Mouse (Mus musculus) midbrain, embryonic 10.5 days (tissue): ENCODE results near the gene Cpsf2. TPM values are rescaled to one million over a fixed set of nuclear protein-coding genes. Genes with fewer than 3 reads are reported as not detected.

Experiments
- DNase-seq: peaks from one replicate; pipeline ENCODE4 v3.0.0-alpha.2; 2017; ENCODE audit warnings: low spot score
- H3K27ac ChIP-seq: fragments of 300-500 bp; sonication (generic); replicated peaks from 2 replicates; pipeline ENCODE4 v1.5.1; 2016; ENCODE audit warnings: mild to moderate bottlenecking
- H3K27me3 ChIP-seq: fragments of 300-500 bp; sonication (generic); 2 replicates; pipeline ENCODE4 v1.6.1; 2016; ENCODE audit warnings: low read depth, mild to moderate bottlenecking; ENCODE audit not compliant: poor library complexity, severe bottlenecking
- H3K36me3 ChIP-seq: fragments of 300-500 bp; sonication (generic); 2 replicates; pipeline ENCODE4 v1.6.1; 2016; ENCODE audit warnings: mild to moderate bottlenecking, moderate library complexity
- H3K4me1 ChIP-seq: fragments of 300-500 bp; sonication (generic); 2 replicates; pipeline ENCODE4 v1.6.1; 2016
- H3K4me3 ChIP-seq: fragments of 300-500 bp; sonication (generic); 2 replicates; pipeline ENCODE4 v1.5.1; 2016; ENCODE audit warnings: mild to moderate bottlenecking, moderate library complexity
- H3K9me3 ChIP-seq: fragments of 300-500 bp; sonication (generic); replicated peaks from 2 replicates; pipeline ENCODE4 v1.6.1; 2016; ENCODE audit warnings: mild to moderate bottlenecking
- WGBS: fragments of 180-500 bp; shearing (Covaris S2); methylation state at CpG from one replicate; pipeline ENCODE4 v1.1.7; 2016; 5-methylcytosine and 5-hydroxymethylcytosine counted together
- polyA plus RNA-seq: library from polyadenylated mRNA; unstranded; fragments of >200 nt; fragmentation: Nextera tagmentation; extraction: Ambion mirVana; gene quantifications from 2 replicates; pipeline ENCODE4 v1.2.1, GENCODE M21; 2016

The Cpsf2 gene
- polyA plus RNA-seq, 1 experiment from 2014 or later, result 38.9 TPM

DNA sequence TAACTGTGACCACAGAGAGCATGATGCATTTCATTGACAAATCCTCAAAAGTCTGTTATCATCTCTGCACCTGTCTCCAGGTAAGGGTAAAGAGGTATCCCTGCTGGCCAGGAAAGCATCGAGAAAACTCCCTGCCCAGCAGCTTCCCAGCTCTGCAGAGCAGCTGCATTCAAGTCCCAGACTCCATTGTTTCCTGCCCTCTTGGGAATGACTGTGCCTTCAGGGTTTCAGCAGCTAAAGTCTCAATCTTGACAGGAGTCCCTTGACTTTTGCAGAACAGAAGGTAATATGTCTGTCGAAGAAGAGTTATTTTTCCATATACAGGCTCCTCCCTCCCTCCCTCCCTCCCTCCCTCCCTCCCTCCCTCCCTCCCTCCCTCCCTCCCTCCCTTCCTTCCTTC lies 65.9 kb downstream of the Cpsf2 start:
- no peak overlapping the region for H3K4me3 ChIP-seq
- no peak for DNase-seq
- peaks cover 3% of the 10 kb centered on the region; the same call in 1 of the 2 replicates for H3K4me1 ChIP-seq
- no peaks in the 10 kb centered on the region for H3K9me3 ChIP-seq
- H3K27ac ChIP-seq, result no peak overlapping the region
- H3K36me3 ChIP-seq, result no peaks in the 10 kb centered on the region
- whole genome bisulfite sequencing, result 56% methylated on average over 2 of the region's 2 CpGs
- no peaks in the 10 kb centered on the region for H3K27me3 ChIP-seq

DNA sequence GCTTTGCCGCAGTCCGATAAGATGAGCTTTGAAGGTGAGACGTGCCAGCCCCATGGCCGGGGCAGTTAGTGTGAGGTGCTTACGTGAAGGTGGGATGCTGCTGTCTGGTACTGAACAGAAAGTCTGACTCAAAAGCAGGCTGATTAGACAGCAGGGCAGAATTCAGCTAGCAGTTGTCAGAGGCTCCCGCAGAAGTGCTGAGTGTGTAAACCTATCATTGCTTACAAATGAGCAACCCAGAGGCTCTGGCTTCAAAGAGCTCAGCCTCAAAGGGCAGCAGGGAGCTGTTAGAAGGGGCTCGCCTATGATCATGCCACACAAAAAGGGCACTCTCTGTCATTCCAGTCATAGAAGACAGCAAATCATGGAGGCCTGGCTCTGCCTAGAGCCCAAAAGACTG lies 66.5 kb downstream of the Cpsf2 start:
- Histone ChIP-seq H3K9me3 (no peaks in the 10 kb centered on the region), H3K27ac (no peak overlapping the region; the same call in 1 of the 2 replicates), H3K36me3 (no peaks in the 10 kb centered on the region), H3K4me3 (no peak overlapping the region), H3K4me1 (peaks cover 3% of the 10 kb centered on the region; the same call in 1 of the 2 replicates), H3K27me3 (no peaks in the 10 kb centered on the region)
- 81% methylated on average over 7 of the region's 7 CpGs for WGBS
- DNase-seq, result no peak

DNA sequence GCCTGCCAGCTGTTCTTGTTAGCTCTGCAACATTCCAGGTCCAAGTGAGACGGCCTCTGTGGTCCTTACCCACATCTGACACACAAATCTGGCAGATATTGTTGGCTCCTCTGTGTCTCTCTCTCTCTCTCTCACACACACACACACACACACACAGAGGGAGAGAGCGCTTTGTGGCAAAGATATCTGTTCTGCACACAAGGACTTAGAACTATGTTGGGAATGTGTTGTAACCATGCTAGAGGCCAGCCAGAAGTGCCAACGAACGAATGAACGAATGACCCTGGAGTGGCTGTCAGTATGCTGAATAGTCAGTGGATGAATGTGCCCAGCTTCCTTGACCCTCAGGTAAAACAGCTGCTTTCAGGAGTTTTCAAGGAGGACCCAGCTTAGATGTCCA lies 68.1 kb downstream of the Cpsf2 start:
- WGBS, result 91% methylated on average over 5 of the region's 5 CpGs
- no peak overlapping the region for H3K27ac ChIP-seq
- peaks cover 3% of the 10 kb centered on the region; the same call in 1 of the 2 replicates for H3K4me1 ChIP-seq
- no peaks in the 10 kb centered on the region for H3K9me3 ChIP-seq
- H3K36me3 ChIP-seq, result no peaks in the 10 kb centered on the region
- DNase-seq, result no peak
- H3K27me3 ChIP-seq, result no peaks in the 10 kb centered on the region
- H3K4me3 ChIP-seq, result no peak overlapping the region

DNA sequence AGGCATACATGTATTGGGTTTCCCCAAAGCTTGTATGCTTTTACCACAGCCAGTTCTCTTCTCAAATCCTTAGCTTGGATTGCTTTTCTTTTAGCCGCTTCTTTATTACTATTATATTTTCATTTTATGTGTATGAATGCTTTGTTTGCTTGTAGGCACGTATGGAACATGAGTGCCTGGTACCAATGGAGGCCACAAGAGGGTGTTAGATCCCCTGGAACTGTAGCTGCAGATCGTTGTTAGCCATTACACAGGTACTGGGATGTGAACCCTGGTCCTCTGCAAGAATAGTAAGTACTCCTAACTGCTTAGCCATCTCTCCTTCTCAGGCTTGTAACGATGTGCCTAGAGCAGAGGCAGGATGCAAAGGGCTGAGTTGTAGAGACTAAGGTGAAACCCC lies 78.4 kb downstream of the Cpsf2 start:
- no peaks in the 10 kb centered on the region for H3K9me3 ChIP-seq
- H3K4me1 ChIP-seq, result peaks cover 13% of the 10 kb centered on the region
- WGBS, result 81% methylated on average over 4 of the region's 4 CpGs

DNA sequence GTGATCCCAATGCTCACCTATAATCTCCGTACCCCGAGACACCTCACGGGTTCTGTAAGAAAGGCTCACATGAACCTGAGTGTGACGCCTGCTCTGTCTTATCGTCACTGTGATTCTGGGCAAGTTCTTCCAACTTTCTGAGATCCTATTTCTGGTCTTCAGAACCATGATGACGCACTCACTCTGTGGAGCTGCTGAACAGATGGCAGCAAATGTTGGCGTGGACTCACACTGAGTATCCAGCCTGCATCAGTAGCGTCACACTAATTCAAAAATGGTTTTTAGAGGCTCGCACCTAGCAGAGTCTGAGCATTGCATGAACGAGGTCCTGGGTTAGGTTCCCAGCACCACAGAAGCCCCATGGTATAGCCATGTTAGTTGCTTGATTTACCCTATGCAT lies 80.0 kb downstream of the Cpsf2 start:
- no peak for DNase-seq
- H3K27me3 ChIP-seq, result no peaks in the 10 kb centered on the region
- no peak overlapping the region for H3K4me3 ChIP-seq
- no peaks in the 10 kb centered on the region for H3K9me3 ChIP-seq
- WGBS, result 94% methylated on average over 10 of the region's 10 CpGs
- no peaks in the 10 kb centered on the region for H3K36me3 ChIP-seq
- no peak overlapping the region for H3K27ac ChIP-seq
- H3K4me1 ChIP-seq, result peaks cover 13% of the 10 kb centered on the region

More for the DNA sequence above, 78.4 kb downstream of the Cpsf2 start:
- no peak for DNase-seq
- Histone ChIP-seq H3K27ac (no peak overlapping the region), H3K27me3 (no peaks in the 10 kb centered on the region), H3K36me3 (no peaks in the 10 kb centered on the region), H3K4me3 (no peak overlapping the region)

Other genes starting within 250 kb of the Cpsf2 start
- 11.4 and 13.9 TPM in 2 replicates for gene Fbln5, start 156.9 kb upstream of the Cpsf2 start, polyA plus RNA-seq
- gene Trip11, start 62.7 kb upstream of the Cpsf2 start, polyA plus RNA-seq, result 16.0 and 17.0 TPM in 2 replicates
- gene Atxn3, start 17.7 kb upstream of the Cpsf2 start, polyA plus RNA-seq, result 14.4 and 16.2 TPM in 2 replicates
- gene Slc24a4, start 152.7 kb downstream of the Cpsf2 start, polyA plus RNA-seq, result 0.09 and 0.17 TPM in 2 replicates